Mouse (Mus musculus): Measurements from ENCODE around the gene Ckb. TPM values are rescaled to one million over a fixed set of nuclear protein-coding genes. Genes with fewer than 3 reads are reported as not detected.
A peak's percentile ranks its signal among the peaks of the same experiment; 100 is the strongest.

The Ckb gene
- polyA plus RNA-seq, 1 experiment from 2014 or later: 41.9 TPM

DNA sequence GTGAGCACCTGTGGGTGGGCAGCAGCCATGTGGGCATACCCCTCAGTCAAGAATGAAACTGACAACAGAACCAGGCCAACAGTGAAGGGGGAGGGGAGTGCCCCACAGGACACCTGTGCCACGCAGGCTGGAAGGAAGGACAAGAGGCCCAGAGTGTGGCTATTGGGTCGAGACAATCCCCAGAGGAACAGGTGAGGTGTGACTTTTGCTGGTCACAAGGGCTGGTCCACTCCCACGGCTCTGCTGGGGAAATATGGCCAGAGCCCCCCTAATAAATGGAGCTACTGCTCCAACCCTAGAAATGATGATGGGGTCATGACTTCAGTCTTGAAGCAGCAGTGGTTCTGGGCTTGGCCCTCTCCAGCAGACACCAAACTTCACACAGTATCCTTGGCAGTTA, 31.2 kb upstream of the Ckb start:
- H3K4me3 ChIP-seq (replicated peaks): no peak overlapping the region
- H3K9me3 ChIP-seq (replicated peaks): no peaks in the 10 kb centered on the region
- H3K4me1 ChIP-seq (replicated peaks): no peaks in the 10 kb centered on the region
- no peaks in the 10 kb centered on the region for H3K27me3 ChIP-seq
- no peak for ATAC-seq (ENCODE audit: insufficient read depth)
- no peak overlapping the region for H3K9ac ChIP-seq
- peaks cover 8% of the 10 kb centered on the region; the same call in 1 of the 2 replicates for H3K36me3 ChIP-seq (replicated peaks)
- H3K4me2 ChIP-seq: no peak overlapping the region
- no peak overlapping the region for H3K27ac ChIP-seq (replicated peaks)
- WGBS (ENCODE audit: insufficient replicate concordance): 41% methylated on average over 3 of the region's 3 CpGs

DNA sequence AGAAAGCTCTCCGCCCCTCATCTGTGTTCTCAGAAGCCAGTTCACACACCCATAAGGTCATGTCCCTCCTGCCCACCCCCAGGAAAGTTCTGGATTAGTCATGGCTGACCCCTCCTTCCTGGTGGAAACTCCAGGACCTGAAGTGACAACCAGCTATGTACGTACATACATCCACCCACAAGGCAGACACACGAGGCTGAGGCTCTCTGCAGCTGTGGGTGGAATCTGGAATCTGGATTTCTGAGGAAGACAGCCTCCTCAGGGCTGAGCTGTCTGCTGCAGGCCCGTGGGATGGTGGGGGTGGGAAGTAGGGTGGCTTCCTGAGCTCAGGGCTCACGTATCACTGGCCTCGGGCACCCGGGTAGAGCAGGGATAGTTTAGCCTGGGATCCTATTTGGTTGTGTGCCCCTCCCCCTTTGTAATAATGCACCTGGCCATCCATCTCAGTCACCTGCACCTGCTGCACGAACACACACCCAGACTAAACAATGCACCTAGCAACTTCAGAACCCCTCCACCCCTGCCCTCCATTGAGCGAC, 28.9 kb upstream of the Ckb start:
- H3K27ac ChIP-seq (replicated peaks): no peak overlapping the region
- no peak overlapping the region for H3K4me3 ChIP-seq (replicated peaks)
- no peaks in the 10 kb centered on the region for H3K36me3 ChIP-seq (replicated peaks)
- H3K4me1 ChIP-seq (replicated peaks): no peaks in the 10 kb centered on the region
- ATAC-seq (ENCODE audit: insufficient read depth): no peak
- 62% methylated on average over 9 of the region's 9 CpGs for WGBS (ENCODE audit: insufficient replicate concordance)
- no peaks in the 10 kb centered on the region; the same call in 1 of the 2 replicates for H3K27me3 ChIP-seq
- no peaks in the 10 kb centered on the region for H3K9me3 ChIP-seq (replicated peaks)
- no peak overlapping the region for H3K4me2 ChIP-seq
- H3K9ac ChIP-seq: no peak overlapping the region

DNA sequence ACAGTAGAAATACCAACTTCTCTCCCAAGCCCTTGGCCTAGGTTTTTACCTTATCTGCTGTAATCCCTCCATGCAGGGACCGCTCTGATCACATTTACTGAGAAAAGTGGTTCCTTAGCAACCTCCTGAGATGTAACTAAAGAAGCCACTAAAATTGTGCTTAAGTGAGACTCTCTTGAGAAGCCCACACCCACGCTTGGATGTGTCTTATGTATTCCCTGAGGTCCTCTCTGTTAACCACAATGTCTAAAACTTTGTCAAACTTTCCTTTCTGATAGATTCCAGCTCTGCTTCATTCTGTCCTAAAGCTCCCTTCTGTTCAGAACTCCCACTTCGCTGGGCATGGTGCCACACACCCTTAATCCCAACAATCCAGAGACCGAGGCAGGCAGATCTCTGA, 27.4 kb upstream of the Ckb start:
- H3K27me3 ChIP-seq: no peaks in the 10 kb centered on the region; the same call in 1 of the 2 replicates
- no peak overlapping the region for H3K9ac ChIP-seq
- H3K4me3 ChIP-seq (replicated peaks): no peak overlapping the region
- H3K36me3 ChIP-seq (replicated peaks): no peaks in the 10 kb centered on the region
- H3K4me2 ChIP-seq: no peak overlapping the region
- H3K4me1 ChIP-seq (replicated peaks): peaks cover 8% of the 10 kb centered on the region
- no peak overlapping the region for H3K27ac ChIP-seq (replicated peaks)
- no peak for ATAC-seq (ENCODE audit: insufficient read depth)
- 63% methylated on average over 4 of the region's 4 CpGs for WGBS (ENCODE audit: insufficient replicate concordance)
- no peaks in the 10 kb centered on the region for H3K9me3 ChIP-seq (replicated peaks)

DNA sequence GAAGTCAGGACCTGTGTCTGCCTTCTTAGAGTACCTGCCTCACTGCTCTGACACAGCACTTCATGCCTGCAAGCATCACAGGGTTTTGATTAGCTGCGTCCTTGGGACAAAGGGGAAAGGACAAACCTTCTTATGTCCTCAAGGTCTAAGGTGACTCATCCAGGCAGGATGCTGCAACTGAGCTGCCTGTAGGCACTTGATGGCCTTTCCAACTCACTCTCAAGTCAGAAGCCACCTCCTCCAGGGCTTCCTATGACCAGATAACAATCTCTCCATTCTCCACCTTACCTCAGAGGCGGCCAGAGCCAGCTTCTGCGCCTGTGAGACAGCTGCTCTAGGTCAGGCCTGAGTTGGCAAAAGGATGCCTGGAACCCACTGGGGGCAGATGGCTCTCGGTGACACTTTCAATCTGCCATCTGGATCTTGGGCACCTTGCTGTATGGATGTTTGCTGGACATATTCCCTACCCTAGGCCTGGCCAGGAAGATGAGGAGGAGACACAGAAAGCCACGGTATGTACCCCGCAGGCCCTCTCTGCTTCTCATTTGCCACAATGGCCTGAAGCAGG, 26.3 kb upstream of the Ckb start:
- no peak for ATAC-seq (ENCODE audit: insufficient read depth)
- Histone ChIP-seq H3K4me3 (replicated peaks) (no peak overlapping the region), H3K36me3 (replicated peaks) (no peaks in the 10 kb centered on the region), H3K27ac (replicated peaks) (no peak overlapping the region), H3K9me3 (replicated peaks) (no peaks in the 10 kb centered on the region), H3K4me2 (no peak overlapping the region), H3K4me1 (replicated peaks) (peaks cover 19% of the 10 kb centered on the region), H3K9ac (no peak overlapping the region), H3K27me3 (no peaks in the 10 kb centered on the region; the same call in 1 of the 2 replicates)
- 75% methylated on average over 6 of the region's 6 CpGs for WGBS (ENCODE audit: insufficient replicate concordance)

DNA sequence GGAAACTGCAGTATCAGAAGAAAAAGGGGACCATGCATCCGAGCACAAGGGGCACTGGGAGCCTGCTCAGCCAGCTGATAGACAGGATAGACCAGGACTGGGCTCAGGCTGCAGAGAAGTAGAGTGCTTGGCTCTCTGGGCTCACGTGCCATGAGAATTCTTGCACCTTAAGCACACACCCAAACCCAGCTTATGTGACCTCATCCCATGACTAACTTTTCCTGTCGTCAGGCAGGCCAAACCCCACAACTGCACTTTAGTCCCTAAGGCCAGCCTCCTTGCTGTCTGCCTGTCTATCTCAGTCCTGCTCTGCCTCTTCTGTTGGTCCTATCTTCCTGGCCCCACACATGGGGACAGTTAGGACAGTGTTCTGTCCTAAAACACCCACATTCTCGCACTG, 25.6 kb upstream of the Ckb start:
- no peak overlapping the region for H3K27ac ChIP-seq (replicated peaks)
- H3K4me1 ChIP-seq (replicated peaks): peaks cover 26% of the 10 kb centered on the region
- no peak overlapping the region for H3K9ac ChIP-seq
- H3K36me3 ChIP-seq (replicated peaks): no peaks in the 10 kb centered on the region
- ATAC-seq (ENCODE audit: insufficient read depth): no peak
- 46% methylated on average over 4 of the region's 4 CpGs for WGBS (ENCODE audit: insufficient replicate concordance)
- H3K9me3 ChIP-seq (replicated peaks): no peaks in the 10 kb centered on the region
- no peaks in the 10 kb centered on the region; the same call in 1 of the 2 replicates for H3K27me3 ChIP-seq
- H3K4me2 ChIP-seq: no peak overlapping the region
- H3K4me3 ChIP-seq (replicated peaks): no peak overlapping the region

DNA sequence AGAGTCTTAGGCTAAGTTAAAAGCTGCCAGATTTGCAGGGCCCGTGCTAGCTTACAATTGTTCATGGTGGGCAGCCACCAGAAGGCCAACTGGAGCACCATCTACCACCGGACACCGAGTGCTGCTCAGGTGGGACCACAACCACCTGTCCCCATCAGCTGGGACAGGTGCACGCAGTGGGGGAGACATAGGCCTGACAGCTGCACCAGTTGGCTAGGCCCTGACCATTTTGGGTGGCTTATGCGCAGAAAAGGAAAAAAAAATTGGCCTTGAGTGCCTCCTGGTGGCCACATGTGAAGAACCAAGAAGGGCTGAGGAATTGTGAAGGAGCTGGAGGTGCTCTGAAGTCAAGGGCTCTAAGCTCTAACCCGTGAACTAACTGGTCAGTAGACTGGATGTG, 24.1 kb upstream of the Ckb start:
- Histone ChIP-seq H3K9ac (no peak overlapping the region), H3K36me3 (replicated peaks) (no peaks in the 10 kb centered on the region), H3K27ac (replicated peaks) (no peak overlapping the region), H3K4me2 (no peak overlapping the region), H3K4me1 (replicated peaks) (peaks cover 32% of the 10 kb centered on the region), H3K9me3 (replicated peaks) (no peaks in the 10 kb centered on the region), H3K4me3 (replicated peaks) (no peak overlapping the region), H3K27me3 (no peaks in the 10 kb centered on the region; the same call in 1 of the 2 replicates)
- 22% methylated on average over 6 of the region's 6 CpGs for WGBS (ENCODE audit: insufficient replicate concordance)
- no peak for ATAC-seq (ENCODE audit: insufficient read depth)

DNA sequence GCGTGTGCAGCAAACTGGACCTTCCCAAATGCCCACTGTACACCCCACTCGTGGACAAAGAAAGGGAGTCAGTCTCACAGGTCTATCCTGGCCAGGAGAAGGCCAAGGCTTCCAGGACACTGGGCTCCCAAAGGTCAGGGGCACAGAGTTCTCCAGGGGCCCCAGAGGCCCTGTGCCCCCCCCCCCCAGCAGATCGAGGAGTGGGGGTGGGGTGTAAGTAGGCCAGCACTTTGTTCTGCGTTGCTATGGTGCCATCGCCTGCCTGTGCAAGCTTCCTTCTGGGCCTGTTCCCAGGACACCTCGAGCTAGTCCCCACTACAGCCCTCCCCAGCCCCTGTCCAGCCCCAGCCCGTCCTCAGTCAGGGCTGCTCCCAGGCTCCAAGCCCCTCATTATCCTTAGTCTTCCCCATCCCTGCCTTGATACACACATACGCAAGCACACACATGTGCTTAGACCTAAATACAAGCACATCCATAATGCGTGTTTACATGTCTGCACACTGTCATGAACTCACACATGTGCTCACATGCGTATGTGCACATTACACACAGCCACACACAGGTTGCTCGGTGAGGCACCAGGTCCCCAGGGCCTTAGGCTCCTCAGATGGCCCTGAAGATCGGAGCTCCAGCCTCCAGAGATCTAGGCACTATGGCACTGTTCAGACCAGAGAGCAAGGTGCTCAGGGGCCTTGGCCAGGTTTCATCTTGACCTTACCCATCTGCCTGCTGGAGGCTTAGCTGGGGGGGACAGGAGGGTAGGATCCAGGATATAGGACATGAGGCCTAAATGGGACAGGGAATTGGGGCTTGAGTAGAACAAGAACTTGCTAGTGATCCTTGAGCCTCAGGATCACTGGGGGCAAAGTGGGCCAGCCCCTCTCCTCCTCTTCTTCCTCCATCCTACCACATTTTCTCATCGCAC, 23.0 kb upstream of the Ckb start:
- peaks cover 32% of the 10 kb centered on the region for H3K4me1 ChIP-seq (replicated peaks)
- H3K27ac ChIP-seq (replicated peaks): 0 out of 2 replicates have a peak overlapping the region, but pooled peaks have one; percentile 6

DNA sequence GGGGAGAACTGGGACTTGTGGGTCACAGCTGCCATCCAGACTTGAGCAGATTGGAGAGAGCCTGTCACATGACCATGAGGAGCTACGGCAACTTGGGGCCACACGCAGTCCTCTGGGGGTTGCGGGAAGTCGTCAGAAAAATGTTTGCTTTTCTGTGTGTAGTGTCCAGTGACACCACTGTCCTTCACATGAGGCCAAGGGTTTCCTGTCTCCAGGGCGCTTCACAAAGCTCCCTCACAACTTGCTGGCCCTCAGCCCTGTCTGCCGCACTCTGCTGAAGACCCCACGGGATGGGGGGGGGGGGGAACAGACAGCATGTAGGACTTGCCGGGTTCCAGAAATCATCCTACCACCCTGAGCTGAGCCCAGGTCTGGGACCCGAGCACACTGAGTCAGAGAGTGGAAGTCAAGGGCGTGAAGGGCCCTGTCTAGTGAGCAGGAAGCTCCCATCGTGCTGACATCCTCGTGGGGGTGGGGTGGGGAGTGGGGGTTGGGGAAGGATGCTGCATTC, 22.2 kb upstream of the Ckb start:
- no peaks in the 10 kb centered on the region for H3K9me3 ChIP-seq (replicated peaks)
- no peak overlapping the region for H3K4me2 ChIP-seq
- H3K4me3 ChIP-seq (replicated peaks): no peak overlapping the region
- 0 out of 2 replicates have a peak overlapping the region, but pooled peaks have one; percentile 38 for H3K27ac ChIP-seq (replicated peaks)
- H3K27me3 ChIP-seq: no peaks in the 10 kb centered on the region; the same call in none of the 2 replicates
- H3K36me3 ChIP-seq (replicated peaks): no peaks in the 10 kb centered on the region
- 15% methylated on average over 12 of the region's 12 CpGs for WGBS (ENCODE audit: insufficient replicate concordance)
- ATAC-seq (ENCODE audit: insufficient read depth): peak; percentile 37
- H3K4me1 ChIP-seq (replicated peaks): peaks cover 32% of the 10 kb centered on the region
- no peak overlapping the region for H3K9ac ChIP-seq

More for the DNA sequence above, 23.0 kb upstream of the Ckb start:
- no peaks in the 10 kb centered on the region for H3K9me3 ChIP-seq (replicated peaks)
- no peaks in the 10 kb centered on the region for H3K36me3 ChIP-seq (replicated peaks)
- ATAC-seq (ENCODE audit: insufficient read depth): no peak
- H3K27me3 ChIP-seq: no peaks in the 10 kb centered on the region; the same call in 1 of the 2 replicates
- no peak overlapping the region for H3K4me3 ChIP-seq (replicated peaks)
- H3K9ac ChIP-seq: no peak overlapping the region
- WGBS (ENCODE audit: insufficient replicate concordance): 51% methylated on average over 13 of the region's 13 CpGs
- no peak overlapping the region for H3K4me2 ChIP-seq

DNA sequence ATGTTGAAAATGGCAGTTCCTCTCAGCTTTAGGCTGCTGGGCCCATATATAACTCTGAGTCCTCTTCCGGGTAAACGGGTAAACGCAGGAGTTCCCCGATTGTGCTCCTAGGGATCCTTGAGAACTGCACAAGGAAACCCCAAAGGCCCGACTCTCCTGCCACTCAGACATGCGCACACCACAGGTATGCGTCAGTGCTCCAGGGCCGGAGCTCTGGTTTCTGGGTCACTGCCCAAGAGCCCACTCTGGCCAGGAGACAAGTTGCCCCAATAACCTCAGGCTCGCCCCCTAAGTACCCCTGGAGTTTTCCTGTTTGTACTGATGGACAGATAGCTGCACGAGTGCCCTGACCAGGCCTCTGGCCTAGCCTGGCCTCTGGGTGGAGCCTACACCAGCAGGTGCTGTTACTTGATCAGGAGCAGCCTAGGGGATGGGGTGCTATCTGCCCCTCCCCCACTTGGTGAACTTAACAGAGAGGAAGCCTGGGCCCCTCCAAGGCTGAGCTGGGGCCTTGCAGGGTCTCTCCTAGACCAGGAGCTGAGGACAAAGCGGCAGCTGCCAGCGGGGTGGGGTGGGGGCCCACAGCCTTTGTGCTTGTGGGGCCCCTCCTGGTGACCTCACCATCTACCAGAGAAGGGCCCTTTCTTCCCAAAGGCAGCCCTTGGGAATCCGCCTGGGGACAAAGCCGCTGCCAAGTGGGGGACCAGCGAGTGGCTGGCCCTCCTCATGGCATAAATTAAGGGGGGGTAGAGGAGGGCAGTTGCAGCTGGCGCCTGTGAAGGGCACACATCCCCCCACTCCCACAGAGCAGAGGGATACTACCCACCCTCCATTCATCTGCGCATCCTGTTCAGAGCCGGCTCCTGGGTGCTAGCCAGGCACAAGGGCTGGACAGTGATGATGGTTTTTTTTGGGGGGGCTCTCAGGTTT, 21.5 kb upstream of the Ckb start:
- ATAC-seq (ENCODE audit: insufficient read depth): peak; percentile 16; the same call in 1 of the 2 replicates
- no peaks in the 10 kb centered on the region for H3K9me3 ChIP-seq (replicated peaks)
- H3K4me1 ChIP-seq (replicated peaks): peaks cover 32% of the 10 kb centered on the region
- no peak overlapping the region for H3K9ac ChIP-seq
- H3K27ac ChIP-seq (replicated peaks): 0 out of 2 replicates have a peak overlapping the region, but pooled peaks have one; percentile 38
- H3K36me3 ChIP-seq (replicated peaks): no peaks in the 10 kb centered on the region
- no peak overlapping the region for H3K4me3 ChIP-seq (replicated peaks)
- no peaks in the 10 kb centered on the region; the same call in none of the 2 replicates for H3K27me3 ChIP-seq
- 48% methylated on average over 18 of the region's 18 CpGs for WGBS (ENCODE audit: insufficient replicate concordance)
- no peak overlapping the region for H3K4me2 ChIP-seq

DNA sequence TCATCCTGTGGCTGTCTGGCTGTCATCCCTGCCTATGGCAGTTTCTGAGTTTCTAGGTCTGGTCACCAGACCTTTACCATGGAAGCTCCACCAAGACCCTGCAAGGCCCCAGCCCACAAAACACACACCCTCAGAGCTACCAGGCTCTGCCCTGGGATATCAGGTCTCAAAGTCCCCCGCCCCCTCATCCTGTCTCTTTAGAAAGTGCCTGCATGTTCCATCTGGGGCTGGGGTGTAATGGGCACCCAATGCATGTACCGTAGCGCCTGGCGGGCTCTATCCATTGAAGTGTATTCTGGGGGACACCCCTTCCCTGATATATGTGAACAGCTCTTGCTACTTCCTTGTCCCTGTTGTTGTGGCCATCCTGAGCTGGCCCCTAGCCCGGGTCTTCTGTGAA, 20.8 kb upstream of the Ckb start:
- no peak for ATAC-seq (ENCODE audit: insufficient read depth)
- 63% methylated on average over 5 of the region's 5 CpGs for WGBS (ENCODE audit: insufficient replicate concordance)
- Histone ChIP-seq H3K36me3 (replicated peaks) (no peaks in the 10 kb centered on the region), H3K4me1 (replicated peaks) (peaks cover 32% of the 10 kb centered on the region), H3K27ac (replicated peaks) (no peak overlapping the region), H3K9me3 (replicated peaks) (no peaks in the 10 kb centered on the region), H3K9ac (no peak overlapping the region), H3K27me3 (peaks cover 3% of the 10 kb centered on the region), H3K4me3 (replicated peaks) (no peak overlapping the region), H3K4me2 (no peak overlapping the region)
